Comparison of ENCODE assay signal across 10 mouse cellular contexts in the genomic region with DNA sequence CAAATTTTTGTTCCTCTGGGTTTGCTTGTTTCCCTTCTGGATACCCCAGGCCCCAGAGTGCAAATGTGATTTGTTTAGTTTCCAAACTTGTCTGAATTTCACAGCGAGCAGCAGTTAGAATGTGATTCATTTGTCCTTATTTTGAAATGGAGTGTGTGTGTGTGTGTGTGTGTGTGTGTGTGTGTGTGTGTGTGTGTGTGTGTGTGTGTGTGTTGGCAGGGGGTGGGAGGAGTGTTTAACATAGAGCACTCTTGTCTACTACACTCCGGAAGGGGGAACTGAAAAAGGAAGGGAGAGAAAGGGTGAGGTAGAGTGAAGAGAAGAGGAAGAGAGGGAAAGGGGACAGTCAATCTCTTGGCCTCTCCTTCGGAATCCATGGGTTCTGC. TPM values are rescaled to one million over a fixed set of nuclear protein-coding genes. Genes with fewer than 3 reads are reported as not detected.
A peak's percentile ranks its signal among the peaks of the same experiment; 100 is the strongest.
DNase-seq lines count a peak whose midpoint lies in the region; ATAC-seq and TF ChIP-seq lines count a peak whose summit lies in the region.
"Had no signal": no experiment of that assay in that cellular context is flagged by ENCODE, and none has a peak within 500 bp of the region (broad histone marks: within the 10 kb centered on the region; RNA-seq: fewer than 3 reads in every experiment).

No protein-coding gene starts in this region.

- no peaks in the 10 kb centered on the region for H3K9me3 ChIP-seq in heart, postnatal 0 days (replicated peaks; ENCODE audit: control insufficient read depth, low read length)
- H3K9me3 ChIP-seq in hindbrain, embryonic 14.5 days (ENCODE audit: control insufficient read depth, low read length), result no peaks in the 10 kb centered on the region
- H3K9me3 ChIP-seq in midbrain, embryonic 15.5 days, result no peaks in the 10 kb centered on the region
- H3K9me3 ChIP-seq: G1E had no signal

- H3K27me3 ChIP-seq in heart, postnatal 0 days (ENCODE audit: control insufficient read depth, insufficient read depth, low read length), result no peaks in the 10 kb centered on the region
- H3K27me3 ChIP-seq in hindbrain, embryonic 14.5 days (ENCODE audit: control insufficient read depth, insufficient read depth, low read length), result no peaks in the 10 kb centered on the region
- no peaks in the 10 kb centered on the region for H3K27me3 ChIP-seq in midbrain, embryonic 15.5 days (replicated peaks)

- TF ChIP-seq EP300 in heart, postnatal 0 days (IDR thresholded peaks at IDR 0.05; ENCODE audit: low read depth), result no peak

- peak overlapping the region; percentile 57; the same call in 1 of the 2 replicates for H3K4me3 ChIP-seq in heart, postnatal 0 days (ENCODE audit: low read depth, low read length)
- H3K4me3 ChIP-seq in brown adipose tissue, adult 24 weeks (ENCODE audit: insufficient read depth, low read depth, low read length), result peak overlapping the region; percentile 70
- peak overlapping the region; percentile 62 for H3K4me3 ChIP-seq in hindbrain, embryonic 14.5 days (replicated peaks; ENCODE audit: low read length)
- H3K4me3 ChIP-seq in midbrain, embryonic 15.5 days, result peak overlapping the region; percentile 58

- TF ChIP-seq CTCF in heart, postnatal 0 days (IDR thresholded peaks at IDR 0.05; ENCODE audit: low read depth), result no peak

- H3K27ac ChIP-seq in heart, postnatal 0 days (ENCODE audit: low read depth), result no peak overlapping the region; the same call in 1 of the 2 replicates
- H3K27ac ChIP-seq in brown adipose tissue, adult 24 weeks (replicated peaks; ENCODE audit: low read depth, low read length), result peak overlapping the region; percentile 67
- H3K27ac ChIP-seq in hindbrain, embryonic 14.5 days, result no peak overlapping the region; the same call in 1 of the 2 replicates
- H3K27ac ChIP-seq in midbrain, embryonic 15.5 days, result 0 out of 2 replicates have a peak overlapping the region, but pooled peaks have one; percentile 85
- H3K27ac ChIP-seq: liver, embryonic 14.5 days had no signal

- no peaks in the 10 kb centered on the region for H3K36me3 ChIP-seq in heart, postnatal 0 days (replicated peaks; ENCODE audit: control insufficient read depth, insufficient read depth, low read length)
- H3K36me3 ChIP-seq in hindbrain, embryonic 14.5 days (replicated peaks; ENCODE audit: control insufficient read depth, insufficient read depth), result no peaks in the 10 kb centered on the region
- no peaks in the 10 kb centered on the region for H3K36me3 ChIP-seq in midbrain, embryonic 15.5 days (replicated peaks)

- intact Hi-C loops in heart, postnatal 10 days (cut with DNase I), result no loop called here

- peak overlapping the region; percentile 93 for H3K4me2 ChIP-seq in heart, postnatal 0 days (ENCODE audit: low read depth, low read length)
- peak overlapping the region; percentile 97 for H3K4me2 ChIP-seq in hindbrain, embryonic 14.5 days (replicated peaks)
- peak overlapping the region; percentile 83 for H3K4me2 ChIP-seq in midbrain, embryonic 15.5 days

- H3K9ac ChIP-seq in heart, postnatal 0 days (replicated peaks; ENCODE audit: low read depth, low read length), result no peak overlapping the region
- H3K9ac ChIP-seq in hindbrain, embryonic 14.5 days, result peak overlapping the region; percentile 84; the same call in 1 of the 2 replicates
- 0 out of 2 replicates have a peak overlapping the region, but pooled peaks have one; percentile 60 for H3K9ac ChIP-seq in midbrain, embryonic 15.5 days
- H3K9ac ChIP-seq: liver, embryonic 14.5 days had no signal

- no peak for ATAC-seq in heart, postnatal 0 days (ENCODE audit: insufficient read depth, low read depth)
- no peak for ATAC-seq in hindbrain, embryonic 14.5 days (ENCODE audit: low FRiP score)
- no peak for ATAC-seq in midbrain, embryonic 15.5 days (replicated peaks)
- no peak for ATAC-seq in megakaryocyte-erythroid progenitor cell, adult 5-6 weeks (replicated peaks; ENCODE audit: low FRiP score, low TSS enrichment, poor library complexity, severe bottlenecking)

- 0 out of 2 replicates have a peak, but pooled peaks cover 5% of the 10 kb centered on the region for H3K4me1 ChIP-seq in heart, postnatal 0 days (ENCODE audit: control insufficient read depth, insufficient read depth)
- peaks cover 13% of the 10 kb centered on the region; the same call in 1 of the 2 replicates for H3K4me1 ChIP-seq in brown adipose tissue, adult 24 weeks (ENCODE audit: control insufficient read depth, insufficient read depth, insufficient read length, low read length)
- peaks cover 20% of the 10 kb centered on the region; the same call in 1 of the 2 replicates for H3K4me1 ChIP-seq in hindbrain, embryonic 14.5 days (replicated peaks; ENCODE audit: control insufficient read depth, insufficient read depth, low read length)
- peaks cover 15% of the 10 kb centered on the region for H3K4me1 ChIP-seq in midbrain, embryonic 15.5 days

- WGBS in heart, postnatal 0 days, result 36% methylated on average over 3 of the region's 3 CpGs
- 19% methylated on average over 3 of the region's 3 CpGs for WGBS in hindbrain, embryonic 14.5 days
- 12% methylated on average over 3 of the region's 3 CpGs for WGBS in midbrain, embryonic 15.5 days

- no peak for DNase-seq in heart, postnatal 0 days (ENCODE audit: low spot score)
- no peak for DNase-seq in heart, postnatal 10 days
- DNase-seq in hindbrain, embryonic 14.5 days (ENCODE audit: low spot score), result no peak
- DNase-seq in spleen, postnatal 4 days (ENCODE audit: low spot score in 2 of 2), result no peak
- DNase-seq in left cerebral cortex, adult 9 months (ENCODE audit: low spot score in 2 of 2), result no peak

RNA-seq across cellular contexts. Expression of a gene that starts 1.1 kb away (rescaled TPM):
- total RNA-seq in heart, postnatal 0 days (2014; rRNA removed; ENCODE audit: low replicate concordance), result 0.70 and 1.5 TPM in 2 replicates
- 0.56 and 0.67 TPM in 2 replicates for polyA plus RNA-seq in heart, postnatal 0 days (2015; fragmentation: Nextera tagmentation; extraction: Ambion mirVana)
- 1 to 10 TPM in 1 of 2 experiments, under 1 TPM in 1; 0.86 to 1.2 TPM for total RNA-seq in heart, postnatal 10 days (2021)
- polyA plus RNA-seq in brown adipose tissue, adult 24 weeks (2012; ENCODE audit: insufficient read depth, insufficient read length, missing spikeins), result 1.7 and 3.0 TPM in 2 replicates
- 5.4 and 6.4 TPM in 2 replicates for polyA plus RNA-seq in hindbrain, embryonic 14.5 days (2014; fragmentation: Nextera tagmentation; extraction: Ambion mirVana)
- 4.5 and 4.7 TPM in 2 replicates for polyA plus RNA-seq in midbrain, embryonic 15.5 days (2015; fragmentation: Nextera tagmentation; extraction: Ambion mirVana)
- 0.37 TPM in 1 of 2 replicates, not detected in the other for total RNA-seq in megakaryocyte-erythroid progenitor cell, adult 5-6 weeks (2014; fragmentation: Nextera tagmentation)
- total RNA-seq in megakaryocyte-erythroid progenitor cell, adult 5-6 weeks (2017), result 0.33 and 0.50 TPM in 2 replicates

RNA-seq across cellular contexts. Expression of a gene that starts 36.1 kb away (rescaled TPM):
- total RNA-seq in heart, postnatal 0 days (2014; rRNA removed; ENCODE audit: low replicate concordance), result 21.2 and 24.2 TPM in 2 replicates
- polyA plus RNA-seq in heart, postnatal 0 days (2015; fragmentation: Nextera tagmentation; extraction: Ambion mirVana), result 13.6 and 15.5 TPM in 2 replicates
- 10 to 100 TPM; 26.1 to 26.5 TPM for total RNA-seq in heart, postnatal 10 days (2021)
- polyA plus RNA-seq in brown adipose tissue, adult 24 weeks (2012; ENCODE audit: insufficient read depth, insufficient read length, missing spikeins), result 22.8 and 24.3 TPM in 2 replicates
- 32.7 and 34.5 TPM in 2 replicates for polyA plus RNA-seq in hindbrain, embryonic 14.5 days (2014; fragmentation: Nextera tagmentation; extraction: Ambion mirVana)
- 31.0 and 33.3 TPM in 2 replicates for polyA plus RNA-seq in midbrain, embryonic 15.5 days (2015; fragmentation: Nextera tagmentation; extraction: Ambion mirVana)
- total RNA-seq in megakaryocyte-erythroid progenitor cell, adult 5-6 weeks (2014; fragmentation: Nextera tagmentation), result 56.9 and 62.1 TPM in 2 replicates
- total RNA-seq in megakaryocyte-erythroid progenitor cell, adult 5-6 weeks (2017), result 60.7 and 71.0 TPM in 2 replicates

Comparison
In these comparisons a context has a peak if more than half of its experiments do, and no peak if none do; other contexts are left out.
1. H3K27ac ChIP-seq: peak in brown adipose tissue, adult 24 weeks (single experiment) and midbrain, embryonic 15.5 days (single experiment); none in heart, postnatal 0 days (single experiment) and hindbrain, embryonic 14.5 days (single experiment).
2. Peak in every context shown above with its lines, with median percentiles within 50 percentile points of each other: H3K4me2 ChIP-seq and H3K4me3 ChIP-seq.